Mouse (Mus musculus) kidney, embryonic 16.5 days (tissue): ENCODE measurements around the gene Neurl2. TPM values are rescaled to one million over a fixed set of nuclear protein-coding genes. Genes with fewer than 3 reads are reported as not detected.
"Not testable (repeated sequence)": the region's sequence is repeated elsewhere in the genome, so short reads cannot be mapped to it uniquely, and the experiment has no call there.

ENCODE experiments used
- ATAC-seq: fragments of 200-750 bp; cut with Nextera tagmentation; 2 replicates; pipeline ENCODE4 v1.8.0; 2017; ENCODE audit warnings: moderate TSS enrichment; ENCODE audit not compliant: low FRiP score, low TSS enrichment
- H3K27ac ChIP-seq: fragments of 300-500 bp; sonication (generic); 2 replicates; pipeline ENCODE4 v1.5.1; 2014; ENCODE audit warnings: low read length
- H3K27me3 ChIP-seq: fragments of 300-500 bp; sonication (generic); 2 replicates; pipeline ENCODE4 v1.6.1; 2014; ENCODE audit warnings: low read length, control low read depth, mixed read lengths; ENCODE audit not compliant: insufficient read depth
- H3K36me3 ChIP-seq: fragments of 300-500 bp; sonication (generic); 2 replicates; pipeline ENCODE4 v1.6.1; 2014; ENCODE audit warnings: low read length, control low read depth, mixed read lengths; ENCODE audit not compliant: insufficient read depth
- H3K4me1 ChIP-seq: fragments of 300-500 bp; sonication (generic); 2 replicates; pipeline ENCODE4 v1.6.1; 2014; ENCODE audit warnings: low read length, control low read depth, mixed read lengths; ENCODE audit not compliant: insufficient read depth
- H3K4me2 ChIP-seq: fragments of 300-500 bp; sonication (generic); replicated peaks from 2 replicates; pipeline ENCODE4 v1.6.1; 2014; ENCODE audit warnings: low read depth, low read length
- H3K4me3 ChIP-seq: fragments of 300-500 bp; sonication (generic); 2 replicates; pipeline ENCODE4 v1.5.1; 2014; ENCODE audit warnings: mild to moderate bottlenecking, low read length
- H3K9ac ChIP-seq: fragments of 300-500 bp; sonication (generic); replicated peaks from 2 replicates; pipeline ENCODE4 v1.6.1; 2014; ENCODE audit warnings: low read length
- H3K9me3 ChIP-seq: fragments of 300-500 bp; sonication (generic); 2 replicates; pipeline ENCODE4 v1.6.1; 2016; ENCODE audit warnings: low read length, control low read depth
- WGBS: fragments of 180-500 bp; shearing (Covaris S2); extraction: QIAGEN DNeasy Blood & Tissue Kit; methylation state at CpG from one replicate; pipeline ENCODE4 v1.1.7; 2014; 5-methylcytosine and 5-hydroxymethylcytosine counted together
- polyA plus RNA-seq: library from polyadenylated mRNA; unstranded; fragments of >200 nt; fragmentation: Nextera tagmentation; extraction: Ambion mirVana; gene quantifications from 2 replicates; pipeline ENCODE4 v1.2.1, GENCODE M21; 2015

Neurl2 gene
- polyA plus RNA-seq, 1 experiment from 2014 or later = 8.8 TPM

- WGBS = 59% methylated on average over 1 of the region's 1 CpGs
- H3K9ac ChIP-seq = peak overlapping the region; percentile 84
- H3K4me3 ChIP-seq = peak overlapping the region; percentile 63
- peak overlapping the region; percentile 65 for H3K4me2 ChIP-seq
- no peaks in the 10 kb centered on the region for H3K27me3 ChIP-seq
- H3K4me1 ChIP-seq = peaks cover 24% of the 10 kb centered on the region
- H3K36me3 ChIP-seq = peaks cover 19% of the 10 kb centered on the region
- no peaks in the 10 kb centered on the region for H3K9me3 ChIP-seq
- no peak for ATAC-seq
- H3K27ac ChIP-seq = no peak overlapping the region; the same call in 1 of the 2 replicates
Measured at GRCm38 (mm10) chr2:164803921-164804313, 29.3 kb downstream of the Neurl2 start.

DNA sequence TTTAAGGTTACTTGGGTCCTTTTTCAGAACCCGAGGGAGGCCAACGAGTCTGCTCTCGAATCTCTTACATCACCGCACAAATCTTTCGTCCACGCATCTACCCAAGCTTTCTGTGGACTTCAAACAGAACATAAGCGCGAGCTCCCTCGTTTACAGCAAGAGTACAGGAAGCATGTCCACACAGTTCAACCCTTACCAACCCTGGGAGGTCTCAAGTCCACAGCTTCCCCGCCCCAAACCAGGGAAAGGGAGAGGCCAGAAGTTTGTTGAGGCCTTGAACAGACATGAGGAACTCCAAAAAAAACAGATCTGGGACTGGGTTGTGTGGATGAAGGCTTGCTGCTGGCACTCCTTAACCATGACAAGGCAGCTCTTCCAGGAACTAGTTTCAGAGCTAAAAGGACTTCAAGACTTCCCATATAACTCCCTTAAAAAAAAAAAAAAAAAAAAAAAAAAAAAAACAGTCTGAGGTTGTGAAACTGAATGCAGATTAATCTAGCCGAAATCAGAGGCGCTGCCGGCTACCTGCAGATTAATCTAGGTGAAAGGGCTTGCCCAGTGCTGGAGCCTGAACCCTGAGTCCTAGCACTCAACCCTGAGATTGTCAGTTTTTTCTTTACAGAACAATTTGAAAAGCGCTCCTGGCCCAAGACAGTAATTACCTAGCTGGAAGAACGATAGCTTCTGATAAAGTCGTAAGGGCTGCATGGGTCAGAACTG, 29.9 kb downstream of the Neurl2 start:
- ATAC-seq = no peak

DNA sequence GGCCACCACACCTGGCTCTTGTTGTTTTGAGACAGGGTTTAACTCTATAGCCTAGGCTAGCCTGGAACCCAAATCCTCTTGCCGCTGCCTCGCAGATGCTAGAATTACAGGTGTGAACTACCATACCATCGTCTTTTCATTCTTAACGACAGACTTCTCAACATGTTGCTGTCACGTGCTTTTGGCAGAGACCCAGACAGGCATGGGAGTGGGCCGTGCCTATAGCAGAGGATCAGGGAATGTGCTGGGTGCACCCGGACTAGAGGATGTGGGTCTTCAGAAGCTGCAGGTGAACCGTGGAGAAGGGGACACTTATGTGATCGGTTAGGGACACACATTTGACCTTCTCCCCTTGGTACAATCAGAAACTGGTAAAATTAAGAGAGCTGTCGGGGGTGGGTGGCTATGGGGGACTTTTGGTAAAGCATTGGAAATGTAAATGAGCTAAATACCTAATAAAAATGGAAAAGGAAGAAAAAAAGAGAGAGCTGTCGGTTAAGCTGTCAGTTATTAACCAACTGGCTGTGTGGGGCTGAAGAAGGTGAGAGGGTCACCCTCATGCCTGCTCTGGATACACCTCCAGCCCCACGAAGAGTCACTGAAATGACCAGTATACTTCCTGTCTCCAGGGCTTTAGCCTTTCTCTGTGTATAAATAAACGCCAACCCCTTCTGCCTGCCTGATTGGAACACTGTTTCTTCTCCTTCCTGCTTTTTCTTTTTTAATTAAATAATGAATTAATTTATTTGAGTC, 32.8 kb downstream of the Neurl2 start:
- Histone ChIP-seq H3K27ac (no peak overlapping the region), H3K36me3 (peaks cover 36% of the 10 kb centered on the region), H3K4me1 (peaks cover 14% of the 10 kb centered on the region), H3K4me3 (no peak overlapping the region), H3K9ac (no peak overlapping the region), H3K9me3 (no peaks in the 10 kb centered on the region), H3K27me3 (no peaks in the 10 kb centered on the region), H3K4me2 (no peak overlapping the region)
- no peak for ATAC-seq
- WGBS = 82% methylated on average over 13 of the region's 13 CpGs

More for the DNA sequence above, 29.9 kb downstream of the Neurl2 start:
- Histone ChIP-seq H3K9ac (peak overlapping the region; percentile 84), H3K4me3 (peak overlapping the region; percentile 63), H3K36me3 (peaks cover 23% of the 10 kb centered on the region), H3K27ac (no peak overlapping the region), H3K27me3 (no peaks in the 10 kb centered on the region), H3K9me3 (no peaks in the 10 kb centered on the region), H3K4me1 (peaks cover 24% of the 10 kb centered on the region), H3K4me2 (peak overlapping the region; percentile 65)
- WGBS = 84% methylated on average over 16 of the region's 16 CpGs

- H3K4me2 ChIP-seq, H3K9me3 ChIP-seq, H3K27ac ChIP-seq, H3K27me3 ChIP-seq, H3K9ac ChIP-seq, ATAC-seq, H3K4me3 ChIP-seq, H3K4me1 ChIP-seq: not testable (repeated sequence)
- H3K36me3 ChIP-seq = peaks cover 46% of the 10 kb centered on the region
- 79% methylated on average over 6 of the region's 6 CpGs for WGBS
Measured at GRCm38 (mm10) chr2:164798554-164798953, 34.7 kb downstream of the Neurl2 start.

DNA sequence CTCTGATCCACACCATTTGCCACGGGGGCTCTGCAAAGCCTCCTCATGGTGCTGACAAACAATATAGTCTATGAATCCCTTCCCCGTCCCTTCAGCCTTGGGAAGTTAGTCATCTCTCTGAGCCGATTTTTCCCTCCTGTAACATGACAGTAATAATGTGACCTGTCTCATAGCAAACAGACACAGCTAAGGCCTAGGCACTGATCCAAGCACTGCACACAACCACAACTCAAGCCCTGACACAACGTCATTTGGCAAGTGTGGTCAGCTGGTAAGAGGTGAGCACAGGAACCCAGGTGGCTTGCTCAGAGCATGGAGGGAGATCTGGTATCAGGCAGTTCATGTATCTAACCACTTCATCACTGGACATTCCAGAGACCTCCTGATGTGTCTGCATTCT, 37.4 kb downstream of the Neurl2 start:
- H3K9me3 ChIP-seq = no peaks in the 10 kb centered on the region
- H3K27ac ChIP-seq = no peak overlapping the region
- ATAC-seq = no peak
- peaks cover 61% of the 10 kb centered on the region for H3K36me3 ChIP-seq
- H3K4me2 ChIP-seq = no peak overlapping the region
- no peak overlapping the region for H3K9ac ChIP-seq
- 82% methylated on average over 4 of the region's 4 CpGs for WGBS
- no peaks in the 10 kb centered on the region for H3K27me3 ChIP-seq
- H3K4me1 ChIP-seq = no peaks in the 10 kb centered on the region
- no peak overlapping the region for H3K4me3 ChIP-seq

DNA sequence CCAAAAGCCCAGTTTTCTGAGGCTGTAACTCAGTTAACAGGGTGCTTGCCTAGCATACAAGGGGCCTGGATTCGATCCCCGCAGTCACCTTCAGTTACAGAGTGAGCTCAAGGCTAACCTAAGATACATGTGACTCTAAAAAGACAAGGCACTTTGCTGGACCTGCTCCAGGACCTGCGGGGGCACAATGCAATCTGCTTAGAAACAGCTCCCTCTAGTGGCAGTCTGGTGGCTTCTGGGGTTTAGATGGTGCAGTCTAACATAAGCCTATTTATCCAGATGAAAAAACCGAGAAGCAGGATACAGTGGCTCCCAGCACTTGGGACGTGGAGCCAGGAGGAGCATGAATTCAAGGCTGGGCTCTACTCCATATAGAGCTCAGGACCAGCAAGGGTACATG, 39.0 kb downstream of the Neurl2 start:
- Histone ChIP-seq H3K9me3 (no peaks in the 10 kb centered on the region), H3K4me3 (no peak overlapping the region), H3K9ac (no peak overlapping the region), H3K27ac (no peak overlapping the region), H3K4me2 (no peak overlapping the region), H3K4me1 (no peaks in the 10 kb centered on the region), H3K36me3 (peaks cover 54% of the 10 kb centered on the region), H3K27me3 (no peaks in the 10 kb centered on the region)
- 33% methylated on average over 5 of the region's 5 CpGs for WGBS
- ATAC-seq = peak; percentile 50

GRCm38 (mm10) chr2:164793772-164794171, 39.5 kb downstream of the Neurl2 start:
- H3K36me3 ChIP-seq = peaks cover 52% of the 10 kb centered on the region
- H3K9ac ChIP-seq = no peak overlapping the region
- H3K4me3 ChIP-seq = no peak overlapping the region
- no peaks in the 10 kb centered on the region for H3K9me3 ChIP-seq
- H3K4me2 ChIP-seq = no peak overlapping the region
- 94% methylated on average over 2 of the region's 2 CpGs for WGBS
- no peaks in the 10 kb centered on the region for H3K4me1 ChIP-seq
- ATAC-seq = no peak
- no peaks in the 10 kb centered on the region for H3K27me3 ChIP-seq
- no peak overlapping the region for H3K27ac ChIP-seq

GRCm38 (mm10) chr2:164793236-164793635, 40.0 kb downstream of the Neurl2 start:
- H3K4me2 ChIP-seq = no peak overlapping the region
- ATAC-seq = peak; percentile 52; the same call in 1 of the 2 replicates
- no peak overlapping the region for H3K9ac ChIP-seq
- peaks cover 48% of the 10 kb centered on the region for H3K36me3 ChIP-seq
- H3K27ac ChIP-seq = no peak overlapping the region
- H3K4me3 ChIP-seq = no peak overlapping the region
- H3K9me3 ChIP-seq = no peaks in the 10 kb centered on the region
- no peaks in the 10 kb centered on the region for H3K4me1 ChIP-seq
- no peaks in the 10 kb centered on the region for H3K27me3 ChIP-seq
- WGBS = 86% methylated on average over 3 of the region's 3 CpGs

DNA sequence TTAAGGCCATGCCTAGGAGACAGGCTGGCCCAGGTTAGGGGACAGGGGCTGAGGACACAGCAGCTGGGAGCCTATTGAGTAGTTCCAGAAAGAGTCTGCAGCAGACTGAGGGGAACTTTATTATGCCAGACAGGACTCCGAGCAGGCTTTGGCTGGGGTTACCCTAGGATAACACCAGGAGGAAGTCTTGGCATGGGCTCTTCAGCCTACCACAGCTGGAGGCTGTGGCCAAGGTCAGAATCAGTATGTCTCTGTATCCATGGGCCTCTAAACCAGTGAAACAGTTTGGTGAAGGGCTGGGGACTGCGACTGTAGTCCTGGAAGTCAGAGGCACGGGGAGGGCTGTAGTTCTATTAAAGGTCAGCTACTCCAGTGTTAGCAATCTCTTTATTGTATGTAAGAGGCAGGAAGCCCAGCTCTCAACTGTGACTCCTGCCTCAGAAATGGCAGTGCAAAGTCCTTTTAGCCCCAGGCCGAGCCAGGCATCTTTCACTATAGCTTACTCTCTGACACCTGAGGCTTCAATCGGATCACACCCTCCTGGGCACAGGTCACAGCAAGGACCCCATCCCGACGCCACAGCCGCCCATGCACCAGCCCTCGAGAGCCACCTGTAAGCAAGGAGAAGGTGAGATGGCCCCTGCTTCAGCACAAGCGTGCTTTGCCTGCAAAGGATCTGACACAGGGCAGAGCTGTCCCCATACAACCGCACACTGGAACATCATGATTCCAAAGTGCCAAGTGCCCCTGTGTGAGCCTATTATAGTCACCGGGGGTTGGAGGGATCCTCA, 40.7 kb downstream of the Neurl2 start:
- peaks cover 3% of the 10 kb centered on the region for H3K4me1 ChIP-seq
- no peaks in the 10 kb centered on the region for H3K9me3 ChIP-seq
- 89% methylated on average over 12 of the region's 12 CpGs for whole genome bisulfite sequencing
- no peaks in the 10 kb centered on the region for H3K27me3 ChIP-seq
- no peak overlapping the region for H3K27ac ChIP-seq
- no peak overlapping the region for H3K4me3 ChIP-seq
- no peak for ATAC-seq
- peaks cover 43% of the 10 kb centered on the region for H3K36me3 ChIP-seq
- H3K9ac ChIP-seq = no peak overlapping the region
- no peak overlapping the region for H3K4me2 ChIP-seq
